Mouse (Mus musculus) heart, embryonic 13.5 days (tissue): ENCODE measurements around the gene Atp1b3. TPM values are rescaled to one million over a fixed set of nuclear protein-coding genes. Genes with fewer than 3 reads are reported as not detected.
A peak's percentile ranks its signal among the peaks of the same experiment; 100 is the strongest.
"Not testable (repeated sequence)": the region's sequence is repeated elsewhere in the genome, so short reads cannot be mapped to it uniquely, and the experiment has no call there.

ENCODE experiments used
- ATAC-seq: fragments of 200-750 bp; cut with Nextera tagmentation; 2 replicates; pipeline ENCODE4 v1.8.0; 2017; ENCODE audit warnings: moderate TSS enrichment; ENCODE audit not compliant: insufficient number of reproducible peaks, low FRiP score, low TSS enrichment; ENCODE audit errors: extremely low read depth
- H3K27ac ChIP-seq: fragments of 300-500 bp; sonication (generic); replicated peaks from 2 replicates; pipeline ENCODE4 v1.5.1; 2015; ENCODE audit warnings: moderate library complexity, mild to moderate bottlenecking, inconsistent platforms
- H3K27me3 ChIP-seq: fragments of 300-500 bp; sonication (generic); replicated peaks from 2 replicates; pipeline ENCODE4 v1.6.1; 2015; ENCODE audit warnings: mild to moderate bottlenecking, inconsistent platforms
- H3K36me3 ChIP-seq: fragments of 300-500 bp; sonication (generic); 2 replicates; pipeline ENCODE4 v1.6.1; 2015; ENCODE audit warnings: mild to moderate bottlenecking, inconsistent platforms
- H3K4me1 ChIP-seq: fragments of 300-500 bp; sonication (generic); 2 replicates; pipeline ENCODE4 v1.6.1; 2015; ENCODE audit warnings: inconsistent platforms
- H3K4me2 ChIP-seq: fragments of 300-500 bp; sonication (generic); 2 replicates; pipeline ENCODE4 v1.6.1; 2015; ENCODE audit warnings: inconsistent platforms, mild to moderate bottlenecking, moderate library complexity
- H3K4me3 ChIP-seq: fragments of 300-500 bp; sonication (generic); 2 replicates; pipeline ENCODE4 v1.5.1; 2015; ENCODE audit warnings: moderate library complexity, mild to moderate bottlenecking, inconsistent platforms
- H3K9ac ChIP-seq: fragments of 300-500 bp; sonication (generic); 2 replicates; pipeline ENCODE4 v1.6.1; 2015; ENCODE audit warnings: inconsistent platforms, mild to moderate bottlenecking, moderate library complexity
- H3K9me3 ChIP-seq: fragments of 300-500 bp; sonication (generic); 2 replicates; pipeline ENCODE4 v1.6.1; 2016; ENCODE audit warnings: inconsistent platforms
- WGBS: fragments of 180-500 bp; shearing (Covaris S2); methylation state at CpG from one replicate; pipeline ENCODE4 v1.1.7; 2015; ENCODE audit warnings: mixed read lengths; 5-methylcytosine and 5-hydroxymethylcytosine counted together
- polyA plus RNA-seq: library from polyadenylated mRNA; unstranded; fragments of >200 nt; fragmentation: Nextera tagmentation; extraction: Ambion mirVana; gene quantifications from 2 replicates; pipeline ENCODE4 v1.2.1, GENCODE M21; 2015

The Atp1b3 gene
- polyA plus RNA-seq, 1 experiment from 2014 or later, result 130 TPM

DNA sequence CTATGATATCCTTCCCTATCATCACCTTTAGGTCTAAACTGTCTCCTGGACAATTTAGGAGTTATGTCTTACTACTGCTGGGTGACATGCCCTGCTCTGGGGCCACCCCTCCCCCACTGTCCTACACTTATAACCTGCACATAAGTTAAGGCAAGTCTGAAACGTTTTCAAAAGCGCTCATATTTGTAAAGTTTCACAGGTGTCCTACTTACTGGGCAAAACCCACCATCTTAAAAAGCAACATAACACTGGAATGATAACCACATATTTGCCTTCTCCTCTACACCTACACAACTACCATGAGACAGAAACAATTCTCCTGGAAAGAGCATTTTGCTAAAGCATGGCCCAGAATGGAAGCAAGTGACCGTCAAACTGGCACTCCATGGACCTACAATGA lies 4.2 kb downstream of the Atp1b3 start:
- ATAC-seq, result no peak
- H3K36me3 ChIP-seq, result peaks cover 13% of the 10 kb centered on the region
- H3K4me1 ChIP-seq, result peaks cover 40% of the 10 kb centered on the region
- no peaks in the 10 kb centered on the region for H3K27me3 ChIP-seq
- H3K9ac ChIP-seq, result no peak overlapping the region
- H3K4me2 ChIP-seq, result no peak overlapping the region
- H3K9me3 ChIP-seq, result no peaks in the 10 kb centered on the region
- no peak overlapping the region for H3K4me3 ChIP-seq
- H3K27ac ChIP-seq, result no peak overlapping the region
- 85% methylated on average over 3 of the region's 3 CpGs for WGBS

DNA sequence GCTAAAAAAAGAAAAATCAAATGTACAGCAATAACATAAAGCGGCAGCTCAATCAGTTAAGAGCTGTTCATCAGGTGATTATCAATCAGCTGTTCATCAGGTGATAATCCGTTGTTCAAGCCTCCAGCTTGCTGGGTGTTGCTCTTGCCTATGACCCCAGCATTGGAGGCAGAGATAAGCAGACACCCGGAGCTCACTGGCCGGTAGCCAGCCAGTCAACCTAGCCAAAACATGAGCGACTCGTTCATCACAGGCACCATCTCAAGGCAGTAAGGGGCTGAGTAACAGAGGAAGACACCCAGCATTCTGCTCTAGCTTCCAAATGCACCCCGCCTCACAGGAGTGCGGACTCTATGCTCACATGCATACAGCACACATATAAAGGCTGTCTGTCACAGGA lies 10.4 kb downstream of the Atp1b3 start:
- Histone ChIP-seq H3K9me3 (no peaks in the 10 kb centered on the region), H3K4me2 (peak overlapping the region; percentile 42), H3K4me3 (no peak overlapping the region; the same call in 1 of the 2 replicates), H3K27ac (peak overlapping the region; percentile 49), H3K27me3 (no peaks in the 10 kb centered on the region), H3K4me1 (peaks cover 46% of the 10 kb centered on the region), H3K9ac (peak overlapping the region; percentile 63), H3K36me3 (peaks cover 17% of the 10 kb centered on the region)
- 26% methylated on average over 8 of the region's 8 CpGs for WGBS
- ATAC-seq, result no peak

DNA sequence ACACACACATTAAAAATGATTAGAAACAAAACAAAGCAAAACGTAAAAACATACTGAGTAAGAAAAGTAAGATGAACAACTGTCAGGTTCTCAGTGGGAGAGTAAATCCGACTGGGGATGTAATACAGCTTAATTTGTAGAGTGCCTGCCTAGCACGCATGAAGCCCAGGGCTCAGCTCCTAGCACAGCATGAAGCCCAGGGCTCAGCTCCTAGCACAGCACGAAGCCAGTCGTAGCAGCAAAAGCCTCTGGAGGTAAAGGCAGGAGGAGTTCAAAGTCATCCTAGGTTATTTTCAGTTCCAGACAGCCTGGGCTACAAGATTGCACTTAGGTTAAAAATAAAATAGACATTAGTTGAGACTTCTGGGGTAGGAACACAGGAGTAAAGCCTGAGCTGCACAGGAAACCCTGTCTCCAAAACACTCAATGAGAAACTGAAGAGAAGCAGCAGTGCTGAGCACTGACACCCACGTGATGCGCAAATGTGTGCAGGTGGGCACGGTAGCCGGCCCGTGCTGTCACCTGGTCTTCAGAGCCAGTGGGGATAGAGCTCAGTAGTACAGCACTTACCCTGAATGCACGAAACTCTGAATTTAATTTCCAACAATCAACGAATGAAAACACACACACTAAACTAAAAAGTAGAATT lies 11.0 kb downstream of the Atp1b3 start:
- peaks cover 49% of the 10 kb centered on the region for H3K4me1 ChIP-seq
- no peaks in the 10 kb centered on the region for H3K9me3 ChIP-seq
- peak overlapping the region; percentile 49 for H3K27ac ChIP-seq
- WGBS, result 72% methylated on average over 12 of the region's 12 CpGs
- no peak overlapping the region for H3K4me3 ChIP-seq
- no peak for ATAC-seq
- no peaks in the 10 kb centered on the region for H3K27me3 ChIP-seq
- H3K4me2 ChIP-seq, result peak overlapping the region; percentile 42; the same call in 1 of the 2 replicates
- H3K9ac ChIP-seq, result no peak overlapping the region
- peaks cover 16% of the 10 kb centered on the region for H3K36me3 ChIP-seq

DNA sequence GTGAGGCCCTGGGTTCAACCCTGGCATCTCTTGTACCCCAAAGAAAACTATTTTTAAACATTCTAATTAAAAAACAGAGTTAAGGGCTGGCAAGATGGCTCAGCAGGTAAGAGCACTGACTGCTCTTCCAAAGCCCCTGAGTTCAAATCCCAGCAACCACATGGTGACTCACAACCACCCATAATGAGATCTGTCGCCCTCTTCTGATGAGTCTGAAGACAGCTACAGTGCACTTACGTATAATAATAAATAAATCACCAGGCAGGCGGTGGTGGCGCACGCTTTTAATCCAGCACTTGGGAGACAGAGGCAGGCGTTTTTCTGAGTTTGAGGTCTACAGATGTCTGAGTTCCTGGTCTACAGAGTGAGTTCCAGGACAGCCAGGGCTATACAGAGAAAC lies 12.5 kb downstream of the Atp1b3 start:
- not testable (repeated sequence) for H3K4me2 ChIP-seq, H3K4me3 ChIP-seq, ATAC-seq, H3K27me3 ChIP-seq, H3K27ac ChIP-seq, H3K9ac ChIP-seq, H3K9me3 ChIP-seq
- Histone ChIP-seq H3K4me1 (peaks cover 49% of the 10 kb centered on the region), H3K36me3 (peaks cover 16% of the 10 kb centered on the region)
- 87% methylated on average over 6 of the region's 6 CpGs for WGBS

DNA sequence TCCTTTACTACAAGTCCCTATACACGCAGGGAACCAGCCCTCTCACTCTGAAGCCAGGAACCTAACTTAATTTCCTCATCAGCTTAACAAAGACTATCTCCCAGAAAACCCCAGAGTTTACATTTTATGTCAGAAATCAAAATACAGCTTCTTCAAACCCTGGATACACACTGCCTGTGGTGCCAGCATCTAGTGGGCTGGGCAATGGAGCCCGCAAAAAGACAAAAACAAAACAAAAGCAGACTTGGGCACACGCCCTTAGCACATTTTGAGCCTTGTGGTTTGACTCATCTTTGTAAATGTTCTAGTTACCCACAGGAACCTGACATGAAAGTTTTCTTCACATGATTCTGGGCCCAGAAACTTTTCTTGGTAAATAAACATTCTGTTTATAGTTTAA lies 13.8 kb downstream of the Atp1b3 start:
- Histone ChIP-seq H3K4me3 (no peak overlapping the region), H3K9me3 (no peaks in the 10 kb centered on the region), H3K27ac (peak overlapping the region; percentile 24), H3K36me3 (peaks cover 16% of the 10 kb centered on the region), H3K4me1 (peaks cover 41% of the 10 kb centered on the region), H3K9ac (no peak overlapping the region), H3K4me2 (no peak overlapping the region), H3K27me3 (no peaks in the 10 kb centered on the region)
- 61% methylated on average over 3 of the region's 3 CpGs for WGBS
- no peak for ATAC-seq

DNA sequence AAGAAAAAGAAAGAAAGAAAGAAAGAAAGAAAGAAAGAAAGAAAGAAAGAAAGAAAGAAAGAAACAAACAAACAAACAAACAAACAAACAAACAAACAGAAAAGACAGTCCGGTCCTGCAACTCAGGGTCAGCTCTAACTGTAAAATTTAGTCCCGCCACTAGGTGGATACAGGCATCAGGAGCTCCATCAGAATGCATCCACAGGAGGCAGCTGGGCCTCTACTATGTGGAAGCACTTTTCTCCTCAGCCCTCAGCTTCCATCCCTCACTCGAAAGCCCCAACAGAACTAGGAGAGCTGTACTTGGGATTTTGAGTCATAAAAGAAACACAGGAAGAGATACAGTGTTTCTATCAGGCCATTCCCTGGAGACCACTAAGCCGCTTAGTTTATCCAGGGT lies 14.2 kb downstream of the Atp1b3 start:
- WGBS, result 39% methylated on average over 4 of the region's 4 CpGs
- Histone ChIP-seq H3K27me3 (no peaks in the 10 kb centered on the region), H3K9ac (no peak overlapping the region), H3K36me3 (peaks cover 18% of the 10 kb centered on the region), H3K4me1 (peaks cover 40% of the 10 kb centered on the region), H3K4me2 (no peak overlapping the region), H3K27ac (peak overlapping the region; percentile 24), H3K9me3 (no peaks in the 10 kb centered on the region), H3K4me3 (no peak overlapping the region)
- ATAC-seq, result no peak

DNA sequence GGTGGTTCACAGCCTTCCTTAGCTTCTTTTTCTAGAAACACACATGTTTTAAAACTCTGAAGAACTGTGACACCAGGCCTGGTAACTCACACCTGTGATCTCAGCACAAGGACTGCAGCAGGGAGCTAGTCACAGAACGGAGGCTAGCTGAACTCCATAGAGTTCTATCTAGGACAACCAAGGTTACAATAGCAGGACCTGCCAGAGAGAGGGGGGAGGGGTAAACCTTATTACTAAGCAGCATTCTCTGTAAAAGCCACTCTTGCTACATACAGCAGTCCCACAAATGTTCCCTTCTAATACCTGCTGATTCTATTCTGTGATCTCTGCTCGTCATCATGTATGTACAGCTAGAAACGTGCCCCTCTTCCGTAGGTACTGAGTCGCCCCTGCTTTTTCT lies 15.4 kb downstream of the Atp1b3 start:
- H3K9ac ChIP-seq, result no peak overlapping the region
- H3K4me3 ChIP-seq, result no peak overlapping the region
- 49% methylated on average over 5 of the region's 5 CpGs for WGBS
- ATAC-seq, result no peak
- no peaks in the 10 kb centered on the region for H3K27me3 ChIP-seq
- H3K4me2 ChIP-seq, result peak overlapping the region; percentile 7; the same call in 1 of the 2 replicates
- H3K27ac ChIP-seq, result peak overlapping the region; percentile 45
- peaks cover 36% of the 10 kb centered on the region for H3K4me1 ChIP-seq
- no peaks in the 10 kb centered on the region for H3K9me3 ChIP-seq
- peaks cover 25% of the 10 kb centered on the region for H3K36me3 ChIP-seq

DNA sequence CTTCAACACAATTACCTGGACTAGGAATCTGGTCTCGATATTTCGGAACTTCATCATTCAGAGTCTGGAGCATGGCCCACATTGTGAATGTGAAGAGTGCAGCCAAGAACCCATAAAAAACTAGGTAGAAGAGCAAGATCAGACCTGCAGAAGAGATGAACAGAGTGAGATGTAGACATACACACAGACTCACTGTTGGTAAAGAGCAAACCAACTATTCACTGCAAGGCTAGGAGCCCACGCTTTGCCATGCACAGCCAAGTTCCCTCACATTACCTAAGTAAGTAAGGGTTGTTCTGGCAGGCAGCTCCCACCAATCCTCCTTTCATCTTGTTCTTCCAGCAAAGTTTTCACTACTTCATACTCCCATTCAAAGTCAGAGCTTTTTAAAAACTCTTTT lies 18.5 kb downstream of the Atp1b3 start:
- Histone ChIP-seq H3K27ac (no peak overlapping the region), H3K4me1 (peaks cover 20% of the 10 kb centered on the region), H3K9ac (no peak overlapping the region), H3K4me2 (no peak overlapping the region), H3K36me3 (peaks cover 43% of the 10 kb centered on the region), H3K27me3 (no peaks in the 10 kb centered on the region), H3K4me3 (no peak overlapping the region), H3K9me3 (no peaks in the 10 kb centered on the region)
- 96% methylated on average over 3 of the region's 3 CpGs for WGBS
- no peak for ATAC-seq

DNA sequence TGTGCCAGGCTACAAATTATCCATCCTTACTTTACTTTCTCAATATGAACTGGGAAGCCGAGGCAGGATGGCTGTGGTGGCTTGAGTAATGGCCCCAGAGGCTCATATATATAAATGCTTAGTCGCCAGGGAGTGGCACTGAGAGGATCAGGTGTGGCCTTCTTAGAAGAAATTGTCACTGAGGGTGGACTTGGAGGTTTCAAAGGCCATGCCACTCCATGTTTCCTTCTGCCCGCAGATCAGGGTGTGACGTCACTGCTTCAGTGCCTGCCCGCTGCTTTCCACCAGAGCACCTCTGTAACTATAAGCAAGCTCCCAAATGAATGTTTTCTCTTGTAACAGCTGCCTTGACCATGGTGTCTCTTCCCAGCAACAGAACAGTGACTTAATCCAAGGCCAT lies 33.1 kb downstream of the Atp1b3 start:
- H3K4me1 ChIP-seq, result peaks cover 9% of the 10 kb centered on the region
- H3K4me2 ChIP-seq, result no peak overlapping the region
- WGBS, result 85% methylated on average over 5 of the region's 5 CpGs
- no peak for ATAC-seq
- H3K27ac ChIP-seq, result no peak overlapping the region
- no peaks in the 10 kb centered on the region for H3K27me3 ChIP-seq
- H3K9ac ChIP-seq, result no peak overlapping the region
- peaks cover 59% of the 10 kb centered on the region for H3K36me3 ChIP-seq
- no peak overlapping the region for H3K4me3 ChIP-seq
- no peaks in the 10 kb centered on the region for H3K9me3 ChIP-seq

DNA sequence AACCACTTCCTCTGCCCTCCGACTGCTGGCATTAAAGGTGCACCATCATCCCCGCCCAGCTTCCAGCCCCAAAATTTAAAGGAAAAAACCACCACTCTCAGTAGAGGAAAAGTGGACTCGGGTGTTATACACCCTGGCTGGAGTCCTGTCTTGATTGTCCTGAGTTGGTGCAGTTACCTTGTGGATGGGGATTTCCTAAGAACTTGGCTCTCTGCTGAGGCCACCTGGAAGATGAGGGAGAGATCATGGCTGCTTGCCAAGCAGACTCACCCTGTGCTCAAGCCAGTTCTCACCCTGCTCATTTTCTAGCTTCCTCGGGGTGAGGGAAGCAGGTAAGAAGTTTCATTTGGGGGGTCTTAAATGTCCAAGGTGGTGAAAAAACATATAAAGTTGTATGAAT lies 36.0 kb downstream of the Atp1b3 start:
- H3K9ac ChIP-seq, result no peak overlapping the region
- no peak for ATAC-seq
- no peaks in the 10 kb centered on the region for H3K27me3 ChIP-seq
- no peak overlapping the region for H3K4me2 ChIP-seq
- H3K4me3 ChIP-seq, result no peak overlapping the region
- H3K36me3 ChIP-seq, result peaks cover 35% of the 10 kb centered on the region
- no peak overlapping the region for H3K27ac ChIP-seq
- H3K4me1 ChIP-seq, result peaks cover 13% of the 10 kb centered on the region
- 83% methylated on average over 4 of the region's 4 CpGs for WGBS
- H3K9me3 ChIP-seq, result no peaks in the 10 kb centered on the region

DNA sequence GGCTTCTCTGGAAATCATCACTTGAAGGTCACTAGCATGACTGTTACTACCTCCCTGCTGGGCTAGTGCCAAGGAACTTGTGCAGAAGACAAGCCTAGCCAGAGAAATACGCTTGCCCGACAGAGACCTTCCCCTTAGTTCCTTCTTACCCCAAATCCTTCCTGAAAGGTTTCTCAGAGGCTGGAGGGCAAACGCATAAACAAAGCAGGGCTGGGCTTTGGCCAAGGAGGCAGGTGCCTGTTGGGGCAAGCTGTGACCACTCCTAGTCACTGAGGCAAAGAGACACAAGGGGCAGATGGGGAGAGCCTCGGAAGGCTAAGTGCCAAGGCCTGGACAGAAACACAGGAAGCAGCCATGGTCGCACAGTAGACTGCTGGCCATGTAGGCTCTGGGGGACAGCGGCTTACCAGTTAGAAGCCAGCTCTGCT lies 37.7 kb downstream of the Atp1b3 start:
- Histone ChIP-seq H3K4me1 (peaks cover 13% of the 10 kb centered on the region), H3K9me3 (no peaks in the 10 kb centered on the region), H3K27ac (peak overlapping the region; percentile 40), H3K9ac (no peak overlapping the region), H3K36me3 (peaks cover 30% of the 10 kb centered on the region), H3K27me3 (no peaks in the 10 kb centered on the region), H3K4me3 (no peak overlapping the region), H3K4me2 (no peak overlapping the region)
- WGBS, result 56% methylated on average over 6 of the region's 6 CpGs
- no peak for ATAC-seq

DNA sequence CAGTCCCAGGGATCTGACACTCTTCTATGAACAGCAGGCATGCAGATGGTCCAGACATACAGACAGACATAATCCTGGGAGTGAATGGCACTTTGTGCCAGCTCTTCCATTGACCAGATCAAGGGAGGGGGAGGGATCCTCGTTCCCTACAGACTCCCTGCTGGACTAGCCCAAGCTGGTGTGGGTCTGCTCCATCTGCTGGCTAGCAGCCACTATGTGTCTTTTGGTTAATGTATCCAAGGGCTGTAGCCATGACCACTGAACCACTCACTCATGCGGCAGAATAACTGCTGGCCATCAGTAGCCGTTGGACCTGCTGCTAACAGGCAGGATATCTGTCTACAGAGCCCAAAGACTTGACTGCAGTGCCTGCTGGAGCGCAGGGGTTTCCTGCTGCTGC lies 39.7 kb downstream of the Atp1b3 start:
- Histone ChIP-seq H3K9me3 (no peaks in the 10 kb centered on the region), H3K4me3 (no peak overlapping the region), H3K4me2 (no peak overlapping the region), H3K27me3 (no peaks in the 10 kb centered on the region), H3K9ac (no peak overlapping the region), H3K4me1 (peaks cover 13% of the 10 kb centered on the region), H3K36me3 (peaks cover 37% of the 10 kb centered on the region), H3K27ac (no peak overlapping the region)
- ATAC-seq, result no peak
- 56% methylated on average over 4 of the region's 4 CpGs for WGBS
